Mouse (Mus musculus) thymus, adult 2 months (tissue): ENCODE measurements around the gene Dnase2b. TPM values are rescaled to one million over a fixed set of nuclear protein-coding genes. Genes with fewer than 3 reads are reported as not detected.

Source experiments
- DNase-seq: peaks from one replicate; pipeline ENCODE4 v3.0.0; 2021
- H3K27ac ChIP-seq: fragments of 200-500 bp; 2 replicates; pipeline ENCODE4 v1.5.1; 2012; ENCODE audit warnings: low read length, control low read depth; ENCODE audit not compliant: control insufficient read depth, insufficient read depth
- H3K27me3 ChIP-seq: fragments of 200-500 bp; 2 replicates; pipeline ENCODE4 v1.6.1; 2012; ENCODE audit warnings: mild to moderate bottlenecking, low read length, moderate library complexity, mixed read lengths; ENCODE audit not compliant: control insufficient read depth, insufficient read depth
- H3K36me3 ChIP-seq: fragments of 200-500 bp; 2 replicates; pipeline ENCODE4 v1.6.1; 2012; ENCODE audit warnings: mild to moderate bottlenecking, low read length, moderate library complexity; ENCODE audit not compliant: control insufficient read depth, insufficient read depth
- H3K4me1 ChIP-seq: fragments of 200-500 bp; replicated peaks from 2 replicates; pipeline ENCODE4 v1.6.1; 2012; ENCODE audit warnings: low read length; ENCODE audit not compliant: control insufficient read depth, insufficient read depth
- H3K4me3 ChIP-seq: fragments of 200-500 bp; 2 replicates; pipeline ENCODE4 v1.5.1; 2012; ENCODE audit warnings: mild to moderate bottlenecking, low read length, control low read depth, moderate library complexity; ENCODE audit not compliant: control insufficient read depth, insufficient read depth
- CTCF ChIP-seq: fragments of 200-500 bp; IDR thresholded peaks from 2 replicates; pipeline ENCODE4 v1.5.1; 2012; ENCODE audit warnings: mild to moderate bottlenecking, control low read depth, low read length, moderate library complexity, borderline replicate concordance; ENCODE audit not compliant: control insufficient read depth, poor library complexity, insufficient read depth; ENCODE audit errors: extremely low read depth
- POLR2A ChIP-seq: fragments of 200-500 bp; IDR thresholded peaks from 2 replicates; pipeline ENCODE4 v1.6.1; 2012; ENCODE audit warnings: mild to moderate bottlenecking, low read length, control low read depth, moderate library complexity; ENCODE audit not compliant: control insufficient read depth, poor library complexity, insufficient read depth; ENCODE audit errors: extremely low read depth
- WGBS: fragments of 180-500 bp; shearing (Covaris S2); methylation state at CpG from one replicate; pipeline ENCODE4 v1.1.7; 2018; 5-methylcytosine and 5-hydroxymethylcytosine counted together
- polyA plus RNA-seq: library from polyadenylated mRNA; depleted of rRNA; stranded (reverse); fragments of >200 nt; gene quantifications from 2 replicates; pipeline ENCODE4 v1.2.3, GENCODE M21; 2012; rRNA removed

Gene Dnase2b
- polyA plus RNA-seq, 1 experiment: not detected

DNA sequence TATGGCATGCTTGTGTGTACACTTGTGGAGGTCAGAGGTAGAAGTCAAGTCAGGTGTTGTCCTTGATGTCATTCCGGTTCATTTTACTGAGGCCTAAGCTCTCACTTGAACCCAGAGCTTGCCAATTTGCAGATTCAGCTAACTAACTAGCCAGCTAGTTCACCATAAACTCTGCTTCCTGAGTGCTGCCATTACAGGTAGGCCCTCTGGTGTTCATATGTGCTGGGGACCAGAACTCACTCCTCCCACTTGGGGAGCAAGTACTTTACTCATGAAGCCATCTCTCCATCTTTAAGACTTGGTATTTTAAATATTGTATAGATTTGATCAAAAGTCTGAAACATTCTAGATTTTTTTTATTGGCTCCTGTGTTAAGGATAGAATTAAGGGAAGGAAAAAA, 58.8 kb downstream of the Dnase2b start:
- H3K27me3 ChIP-seq: no peaks in the 10 kb centered on the region
- H3K36me3 ChIP-seq: no peaks in the 10 kb centered on the region
- TF ChIP-seq POLR2A (no peak), CTCF (no peak)
- H3K27ac ChIP-seq: no peak overlapping the region
- H3K4me3 ChIP-seq: no peak overlapping the region
- DNase-seq: no peak
- no peaks in the 10 kb centered on the region for H3K4me1 ChIP-seq
- 100% methylated on average over 1 of the region's 1 CpGs for WGBS

DNA sequence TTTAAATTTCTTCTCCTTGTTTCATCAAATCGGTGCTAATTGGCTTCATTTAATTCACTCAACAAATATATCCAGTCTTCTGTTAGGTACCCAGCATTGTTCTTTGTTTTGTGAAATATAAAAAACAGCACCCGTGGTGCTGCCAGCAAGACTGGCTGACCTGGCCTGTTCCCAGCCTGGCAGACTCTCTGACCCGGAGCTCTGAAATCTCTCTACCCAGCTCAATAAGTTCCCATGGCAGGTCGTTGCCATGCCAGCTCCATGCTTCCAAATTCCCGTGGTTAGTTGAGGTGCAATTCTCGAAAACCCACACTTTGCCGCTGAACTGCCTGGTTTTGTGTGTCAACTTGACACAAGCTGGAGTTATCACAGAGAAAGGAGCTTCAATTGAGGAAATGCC, 60.6 kb downstream of the Dnase2b start:
- no peak for TF ChIP-seq POLR2A
- no peak for TF ChIP-seq CTCF
- DNase-seq: no peak
- WGBS: 92% methylated on average over 7 of the region's 7 CpGs

DNA sequence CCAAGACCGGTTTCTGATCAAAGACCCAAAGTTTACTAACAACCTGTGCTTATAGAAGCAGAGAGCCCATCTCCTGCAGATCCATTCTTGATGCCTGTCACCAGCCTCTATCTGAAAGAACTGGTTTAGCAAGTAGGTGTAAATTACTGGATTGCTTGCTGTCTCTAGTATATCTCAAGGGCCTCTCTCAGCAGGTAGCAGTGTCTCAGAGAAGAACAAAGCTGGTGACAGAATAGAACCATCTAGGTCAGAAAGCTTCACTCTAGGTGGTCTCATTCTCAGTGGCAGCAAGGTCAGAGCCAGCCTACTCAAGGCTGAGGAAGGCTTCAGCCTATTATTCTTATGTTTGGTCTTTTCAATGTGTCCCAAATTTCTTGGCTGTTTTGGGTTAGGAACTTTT, 71.8 kb downstream of the Dnase2b start:
- H3K4me3 ChIP-seq: no peak overlapping the region
- no peaks in the 10 kb centered on the region for H3K4me1 ChIP-seq
- 70% methylated on average over 1 of the region's 1 CpGs for whole genome bisulfite sequencing
- H3K27ac ChIP-seq: no peak overlapping the region
- no peaks in the 10 kb centered on the region for H3K36me3 ChIP-seq
- DNase-seq: no peak
- no peaks in the 10 kb centered on the region for H3K27me3 ChIP-seq
- TF ChIP-seq CTCF (no peak), POLR2A (no peak)

More for the DNA sequence above, 60.6 kb downstream of the Dnase2b start:
- no peaks in the 10 kb centered on the region for H3K4me1 ChIP-seq
- H3K36me3 ChIP-seq: no peaks in the 10 kb centered on the region
- no peaks in the 10 kb centered on the region for H3K27me3 ChIP-seq
- no peak overlapping the region for H3K27ac ChIP-seq
- no peak overlapping the region for H3K4me3 ChIP-seq

DNA sequence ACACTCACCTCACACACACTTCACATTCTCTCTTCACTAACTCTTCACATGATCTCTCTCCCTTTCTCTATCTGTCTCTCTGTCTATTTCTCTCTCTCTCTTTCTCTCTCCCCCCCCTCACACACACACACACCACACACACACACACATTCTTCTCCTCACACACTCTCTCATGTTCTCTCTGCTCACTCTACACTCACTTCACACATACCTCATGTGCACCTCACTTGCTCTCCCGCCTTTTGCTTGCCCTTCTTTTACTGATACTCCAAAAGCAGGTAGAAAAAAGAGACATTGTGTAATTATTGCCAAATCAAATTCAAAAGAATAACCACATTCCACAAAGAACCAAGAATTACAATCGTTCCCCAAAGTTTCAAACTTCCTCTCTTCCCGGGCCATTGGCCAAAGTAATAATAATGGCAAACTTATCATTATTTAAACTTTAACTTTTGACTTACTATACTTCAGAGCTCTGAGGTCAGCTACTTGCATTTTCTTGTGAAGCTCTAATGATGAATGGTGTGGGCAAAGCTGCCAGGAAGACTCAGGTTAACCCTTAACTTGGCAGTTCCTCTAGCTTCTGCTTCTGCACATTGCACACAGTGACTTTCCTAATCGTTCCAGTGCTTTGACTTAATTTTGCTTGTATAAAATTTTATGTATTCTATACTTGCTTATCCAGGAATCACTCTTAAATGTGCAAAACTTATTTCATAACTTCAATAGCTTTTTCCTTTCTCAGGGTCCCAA, 74.7 kb downstream of the Dnase2b start:
- TF ChIP-seq POLR2A: no peak
- TF ChIP-seq CTCF: no peak
- no peak overlapping the region for H3K27ac ChIP-seq
- no peaks in the 10 kb centered on the region for H3K36me3 ChIP-seq
- no peak for DNase-seq
- 36% methylated on average over 4 of the region's 4 CpGs for WGBS
- H3K27me3 ChIP-seq: no peaks in the 10 kb centered on the region
- H3K4me3 ChIP-seq: no peak overlapping the region
- H3K4me1 ChIP-seq: no peaks in the 10 kb centered on the region

DNA sequence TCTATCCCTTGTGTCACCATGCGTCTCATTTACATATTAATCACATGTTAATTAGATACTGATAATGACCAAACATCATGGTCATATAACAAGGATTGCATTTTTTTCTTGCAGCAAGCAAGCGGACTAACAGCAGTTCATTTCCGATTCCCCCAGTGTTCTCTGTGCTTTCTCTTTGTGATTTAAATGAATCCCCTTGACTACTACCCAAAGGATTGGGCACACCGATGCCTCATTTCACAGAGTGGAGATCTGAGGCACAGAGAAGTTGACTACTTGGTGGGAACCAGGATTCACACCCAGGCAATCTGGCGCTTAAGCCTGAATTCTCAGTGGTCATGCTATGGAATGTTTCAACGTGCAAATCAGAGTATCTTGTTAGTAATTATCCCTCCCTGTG, 80.4 kb downstream of the Dnase2b start:
- WGBS: 88% methylated on average over 6 of the region's 6 CpGs
- H3K27ac ChIP-seq: no peak overlapping the region
- DNase-seq: no peak
- no peak overlapping the region for H3K4me3 ChIP-seq
- H3K36me3 ChIP-seq: no peaks in the 10 kb centered on the region
- H3K27me3 ChIP-seq: no peaks in the 10 kb centered on the region
- TF ChIP-seq CTCF (no peak), POLR2A (no peak)
- H3K4me1 ChIP-seq: no peaks in the 10 kb centered on the region

Other genes starting within 250 kb of the Dnase2b start
- 5.4 and 7.2 TPM in 2 replicates for gene Ssx2ip, start 211.0 kb downstream of the Dnase2b start, polyA plus RNA-seq
- gene Ctbs, start 165.8 kb downstream of the Dnase2b start, polyA plus RNA-seq: 2.0 and 2.5 TPM in 2 replicates
- 1.9 and 2.5 TPM in 2 replicates for gene Spata1, start 115.8 kb downstream of the Dnase2b start, polyA plus RNA-seq
- gene Gng5, start 115.8 kb downstream of the Dnase2b start, polyA plus RNA-seq: 358 and 374 TPM in 2 replicates
- 18.6 and 19.0 TPM in 2 replicates for gene Rpf1, start 94.2 kb downstream of the Dnase2b start, polyA plus RNA-seq
- gene Uox, start 45.2 kb downstream of the Dnase2b start, polyA plus RNA-seq: 0.03 and 0.47 TPM in 2 replicates
- 0.05 TPM in 1 of 2 replicates, not detected in the other for gene 4930503B20Rik, start 35.7 kb upstream of the Dnase2b start, polyA plus RNA-seq
- 0.60 TPM in 1 of 2 replicates, not detected in the other for gene Samd13, start 70.0 kb upstream of the Dnase2b start, polyA plus RNA-seq
- 46.1 and 47.2 TPM in 2 replicates for gene Prkacb, start 197.4 kb upstream of the Dnase2b start, polyA plus RNA-seq
- gene Ttll7, start 236.8 kb upstream of the Dnase2b start, polyA plus RNA-seq: 0.09 TPM in 2 replicates